Mouse (Mus musculus) ovary, postnatal 36 days (tissue): ENCODE measurements around the gene Nrp2.

Experiments
- DNase-seq: peaks from one replicate; pipeline ENCODE4 v3.0.0; 2022; ENCODE audit warnings: low spot score, mixed read lengths

Nrp2 gene

GRCm38 (mm10) chr1:62860788-62861187, 157.7 kb downstream of the Nrp2 start:
- peak; percentile 13 for DNase-seq
